Mouse (Mus musculus) embryonic facial prominence, embryonic 10.5 days (tissue): ENCODE results near the gene Lamtor2. TPM values are rescaled to one million over a fixed set of nuclear protein-coding genes. Genes with fewer than 3 reads are reported as not detected.

Experiments
- DNase-seq: peaks from one replicate; pipeline ENCODE4 v3.0.0-alpha.2; 2017; ENCODE audit warnings: low spot score
- H3K27ac ChIP-seq: fragments of 300-500 bp; sonication (generic); replicated peaks from 2 replicates; pipeline ENCODE4 v1.5.1; 2016; ENCODE audit warnings: mild to moderate bottlenecking
- H3K27me3 ChIP-seq: fragments of 300-500 bp; sonication (generic); replicated peaks from 2 replicates; pipeline ENCODE4 v1.6.1; 2016; ENCODE audit warnings: low read depth, mild to moderate bottlenecking; ENCODE audit not compliant: poor library complexity, severe bottlenecking
- H3K36me3 ChIP-seq: fragments of 300-500 bp; sonication (generic); replicated peaks from 2 replicates; pipeline ENCODE4 v1.6.1; 2016; ENCODE audit warnings: mild to moderate bottlenecking, moderate library complexity
- H3K4me1 ChIP-seq: fragments of 300-500 bp; sonication (generic); 2 replicates; pipeline ENCODE4 v1.6.1; 2016
- H3K4me3 ChIP-seq: fragments of 300-500 bp; sonication (generic); 2 replicates; pipeline ENCODE4 v1.5.1; 2016; ENCODE audit warnings: mild to moderate bottlenecking, moderate library complexity
- H3K9me3 ChIP-seq: fragments of 300-500 bp; sonication (generic); 2 replicates; pipeline ENCODE4 v1.6.1; 2016; ENCODE audit warnings: mild to moderate bottlenecking
- WGBS: fragments of 180-500 bp; shearing (Covaris S2); methylation state at CpG from one replicate; pipeline ENCODE4 v1.1.7; 2016; 5-methylcytosine and 5-hydroxymethylcytosine counted together
- polyA plus RNA-seq: library from polyadenylated mRNA; unstranded; fragments of >200 nt; fragmentation: Nextera tagmentation; extraction: Ambion mirVana; gene quantifications from 2 replicates; pipeline ENCODE4 v1.2.1, GENCODE M21; 2016

The Lamtor2 gene
- polyA plus RNA-seq, 1 experiment from 2014 or later, result 161 TPM

DNA sequence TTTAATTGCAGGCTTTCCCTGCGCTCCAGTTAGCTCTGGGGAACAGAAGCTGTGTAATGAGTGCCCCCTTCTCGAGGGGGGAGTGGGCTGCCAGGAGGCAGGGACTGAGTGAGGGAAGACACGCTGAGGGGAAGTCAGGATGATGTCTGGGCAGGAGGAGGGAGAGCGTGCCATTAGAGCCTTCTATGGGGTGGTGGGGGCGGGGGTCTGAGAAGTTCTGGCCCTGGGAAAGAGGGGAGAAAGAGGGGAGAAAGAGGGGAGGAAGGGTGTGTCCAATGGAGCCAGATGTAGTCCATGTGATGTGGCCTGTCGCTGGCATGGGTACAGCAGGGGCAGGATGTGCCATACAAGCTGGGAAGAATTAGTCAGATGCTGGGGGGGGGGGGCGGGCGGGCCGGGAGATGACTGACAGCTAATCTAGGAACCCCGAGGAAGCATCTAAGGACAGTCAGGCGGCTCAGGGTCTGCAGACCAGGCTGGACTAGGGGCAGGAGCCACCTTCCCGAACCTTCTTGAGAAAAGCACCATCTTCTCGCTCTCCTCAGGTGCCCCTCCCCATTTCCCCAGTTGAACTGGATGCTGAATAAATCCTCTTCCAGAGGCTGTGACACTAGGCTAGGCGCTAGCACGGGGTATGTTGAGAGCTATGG is 39.9 kb downstream of the Lamtor2 start:
- peak overlapping the region; percentile 93 for H3K27ac ChIP-seq

DNA sequence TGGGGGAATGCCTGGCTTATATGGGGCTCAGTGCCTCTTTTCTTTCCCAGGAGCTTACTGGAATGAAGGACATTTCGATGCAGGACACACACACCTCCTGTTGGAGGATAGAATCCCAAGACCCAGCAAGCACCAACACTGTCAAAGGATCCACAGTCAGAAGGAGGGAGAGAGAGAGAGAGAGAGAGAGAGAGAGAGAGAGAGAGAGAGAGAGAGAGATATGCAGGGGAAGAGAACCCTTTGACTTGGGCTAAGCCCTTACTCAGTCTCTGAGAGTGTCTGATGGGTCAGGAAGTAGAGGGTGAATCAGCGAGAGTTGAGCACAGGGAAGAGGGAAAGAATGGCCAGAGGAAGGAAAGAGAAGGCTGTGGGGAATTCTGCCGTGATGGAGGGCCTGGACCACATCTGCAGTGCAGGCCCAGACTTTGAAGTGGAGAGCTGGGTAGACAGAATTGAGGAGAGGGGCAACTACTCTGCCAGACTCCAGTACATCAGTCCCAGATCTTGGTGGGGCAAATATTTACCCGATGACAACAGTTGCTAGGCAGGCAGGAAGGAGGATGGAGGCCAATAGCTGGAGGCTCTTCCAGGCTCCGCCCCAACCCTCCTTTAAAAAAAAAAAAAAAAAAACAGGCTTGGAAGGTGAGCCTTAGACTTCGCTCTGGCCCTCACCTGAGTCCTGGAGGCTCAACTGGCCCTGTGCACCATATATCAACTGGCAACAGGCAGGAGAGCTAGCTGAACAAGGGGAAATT is 40.6 kb downstream of the Lamtor2 start:
- H3K4me3 ChIP-seq, result peak overlapping the region; percentile 20; the same call in 1 of the 2 replicates
- no peaks in the 10 kb centered on the region for H3K9me3 ChIP-seq
- DNase-seq, result peak; percentile 52
- peaks cover 53% of the 10 kb centered on the region for H3K4me1 ChIP-seq
- WGBS, result 37% methylated on average over 6 of the region's 6 CpGs
- H3K36me3 ChIP-seq, result no peaks in the 10 kb centered on the region
- H3K27ac ChIP-seq, result peak overlapping the region; percentile 93
- no peaks in the 10 kb centered on the region for H3K27me3 ChIP-seq

More for the DNA sequence above, 39.9 kb downstream of the Lamtor2 start:
- DNase-seq, result no peak
- 38% methylated on average over 13 of the region's 15 CpGs for WGBS
- no peaks in the 10 kb centered on the region for H3K27me3 ChIP-seq
- no peaks in the 10 kb centered on the region for H3K9me3 ChIP-seq
- H3K4me3 ChIP-seq, result peak overlapping the region; percentile 20; the same call in 1 of the 2 replicates
- peaks cover 52% of the 10 kb centered on the region for H3K4me1 ChIP-seq
- H3K36me3 ChIP-seq, result no peaks in the 10 kb centered on the region

GRCm38 (mm10) chr3:88511559-88511958 is 41.3 kb downstream of the Lamtor2 start:
- 57% methylated on average over 4 of the region's 4 CpGs for WGBS

DNA sequence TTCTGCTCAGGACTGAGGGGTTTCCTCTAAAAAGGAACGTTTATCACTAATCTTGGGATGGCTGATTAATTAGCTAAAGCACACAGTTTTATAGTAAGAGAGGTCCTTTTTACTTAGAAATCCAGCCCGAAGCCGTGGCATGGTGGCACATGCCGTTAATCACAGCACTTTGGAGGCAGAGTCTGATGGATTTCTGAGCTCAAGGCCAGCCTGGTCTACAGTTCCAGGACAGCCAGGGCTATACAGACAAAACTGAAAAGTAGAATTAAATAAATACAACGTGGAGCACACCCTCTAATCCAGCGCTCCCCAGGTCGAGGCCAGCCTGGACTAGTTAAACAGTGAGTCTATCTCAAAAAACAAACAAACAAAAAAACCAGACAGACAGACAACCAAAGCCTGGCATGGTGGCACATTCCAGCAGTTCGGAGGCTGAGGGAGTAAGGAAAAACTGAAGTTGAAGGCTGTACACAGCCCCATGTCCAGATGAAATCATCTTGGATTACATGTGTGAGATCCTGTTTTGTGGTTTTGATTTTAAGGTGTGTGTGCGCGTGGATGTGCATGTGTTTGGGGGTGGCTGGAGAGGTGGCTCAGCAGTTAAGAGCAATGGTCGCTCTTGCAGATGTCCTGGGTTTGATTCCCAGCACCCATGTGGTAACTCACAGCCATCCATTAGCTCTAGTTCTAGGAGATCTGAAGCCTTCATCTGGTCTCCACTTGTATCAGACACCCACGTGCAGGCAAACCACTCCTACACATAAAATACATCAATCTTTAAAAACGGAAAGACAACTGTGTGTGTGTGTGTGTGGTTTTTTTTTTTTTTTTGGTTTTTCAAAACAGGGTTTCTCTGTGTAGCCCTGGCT is 42.2 kb downstream of the Lamtor2 start:
- no peak for DNase-seq
- no peaks in the 10 kb centered on the region for H3K9me3 ChIP-seq
- peak overlapping the region; percentile 93 for H3K27ac ChIP-seq
- H3K36me3 ChIP-seq, result no peaks in the 10 kb centered on the region
- 55% methylated on average over 13 of the region's 13 CpGs for WGBS
- peak overlapping the region; percentile 56 for H3K4me3 ChIP-seq
- no peaks in the 10 kb centered on the region for H3K27me3 ChIP-seq
- peaks cover 69% of the 10 kb centered on the region for H3K4me1 ChIP-seq

More at GRCm38 (mm10) chr3:88511559-88511958, 41.3 kb downstream of the Lamtor2 start:
- peak overlapping the region; percentile 93 for H3K27ac ChIP-seq
- H3K9me3 ChIP-seq, result no peaks in the 10 kb centered on the region
- no peak overlapping the region for H3K4me3 ChIP-seq
- H3K4me1 ChIP-seq, result peaks cover 60% of the 10 kb centered on the region
- no peak for DNase-seq
- H3K36me3 ChIP-seq, result no peaks in the 10 kb centered on the region
- H3K27me3 ChIP-seq, result no peaks in the 10 kb centered on the region

DNA sequence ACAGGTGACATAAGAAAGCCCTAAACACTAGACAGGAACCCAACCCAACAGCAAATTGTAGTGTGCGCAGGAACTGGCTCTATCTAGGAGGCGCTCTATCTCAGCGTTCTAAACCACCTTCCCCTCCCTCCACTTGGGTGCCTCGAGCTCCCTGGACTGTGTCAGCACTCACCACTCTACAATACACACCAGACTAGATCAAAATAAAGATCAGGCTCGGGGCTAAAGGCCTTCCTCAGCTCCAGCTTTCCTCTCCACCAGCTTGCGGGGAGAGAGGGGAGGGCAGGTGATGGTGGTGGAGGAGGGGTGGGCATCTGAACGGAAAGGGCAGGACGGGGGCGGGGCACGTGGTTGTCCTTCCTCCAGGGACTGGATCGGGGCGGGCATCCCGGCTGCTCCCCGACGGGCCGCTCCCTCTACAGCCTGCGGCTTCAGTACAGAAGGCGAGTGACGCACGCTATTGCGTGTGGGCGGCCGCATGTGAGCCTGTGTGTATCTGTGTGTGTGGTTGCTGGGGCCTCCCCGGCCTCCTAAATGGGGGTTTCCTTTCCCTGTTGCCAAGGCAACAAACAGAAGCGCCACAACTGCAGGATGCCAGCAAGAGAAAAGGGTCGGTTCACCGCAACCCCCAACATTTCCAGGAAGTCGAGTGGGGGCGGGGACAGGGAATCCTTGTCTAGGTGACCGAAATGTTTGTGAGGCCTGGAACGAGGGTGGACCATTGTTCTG is 43.0 kb downstream of the Lamtor2 start, which contains the start of gene Lmna:
Gene Lmna (minus strand): TSS at position 265 of the 729 bp plus-strand sequence.
- Histone ChIP-seq H3K4me1 (peaks cover 77% of the 10 kb centered on the region), H3K36me3 (no peaks in the 10 kb centered on the region), H3K4me3 (peak within 1 kb of the TSS; percentile 56), H3K27ac (peak within 1 kb of the TSS; percentile 93), H3K27me3 (no peaks in the 10 kb centered on the region), H3K9me3 (no peaks in the 10 kb centered on the region)
- 2% methylated on average over 31 of the region's 31 CpGs for WGBS
- DNase-seq, result peak; percentile 97

- Histone ChIP-seq H3K4me1 (peaks cover 79% of the 10 kb centered on the region), H3K36me3 (no peaks in the 10 kb centered on the region), H3K27ac (peak overlapping the region; percentile 93), H3K9me3 (no peaks in the 10 kb centered on the region), H3K27me3 (peaks cover 2% of the 10 kb centered on the region; the same call in 1 of the 2 replicates), H3K4me3 (peak overlapping the region; percentile 56)
- DNase-seq, result peak; percentile 54
- 78% methylated on average over 3 of the region's 3 CpGs for WGBS
Measured at GRCm38 (mm10) chr3:88509250-88509649, 43.6 kb downstream of the Lamtor2 start.

DNA sequence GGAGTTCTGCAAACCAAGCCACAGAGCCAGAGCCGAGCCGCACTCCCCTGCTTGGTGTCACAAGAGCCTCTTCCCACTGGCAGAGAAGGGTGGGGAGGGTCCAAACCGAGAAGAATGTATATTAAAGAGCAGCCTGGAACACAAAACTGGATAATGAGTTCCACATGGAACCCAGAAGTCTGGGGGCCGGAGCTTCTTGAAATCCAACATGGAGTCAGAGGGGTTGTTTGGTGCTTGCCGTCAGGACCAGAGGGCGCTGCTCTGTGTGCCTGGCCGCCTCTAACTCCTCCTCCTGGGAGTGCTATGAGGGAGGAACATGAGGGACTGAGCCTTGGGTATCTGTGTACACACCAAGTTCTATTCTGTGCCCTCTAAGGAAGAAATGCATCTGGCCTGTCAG is 47.1 kb downstream of the Lamtor2 start:
- H3K27ac ChIP-seq, result peak overlapping the region; percentile 77
- H3K4me1 ChIP-seq, result peaks cover 81% of the 10 kb centered on the region
- DNase-seq, result peak; percentile 55
- peaks cover 37% of the 10 kb centered on the region for H3K27me3 ChIP-seq
- H3K36me3 ChIP-seq, result no peaks in the 10 kb centered on the region
- H3K9me3 ChIP-seq, result no peaks in the 10 kb centered on the region
- 34% methylated on average over 7 of the region's 7 CpGs for WGBS
- no peak overlapping the region; the same call in 1 of the 2 replicates for H3K4me3 ChIP-seq

GRCm38 (mm10) chr3:88505081-88505480 is 47.8 kb downstream of the Lamtor2 start:
- H3K9me3 ChIP-seq, result no peaks in the 10 kb centered on the region
- peaks cover 77% of the 10 kb centered on the region for H3K4me1 ChIP-seq
- H3K36me3 ChIP-seq, result no peaks in the 10 kb centered on the region
- 67% methylated on average over 6 of the region's 6 CpGs for WGBS
- H3K27me3 ChIP-seq, result peaks cover 43% of the 10 kb centered on the region
- no peak overlapping the region for H3K4me3 ChIP-seq
- peak overlapping the region; percentile 67; the same call in 1 of the 2 replicates for H3K27ac ChIP-seq
- no peak for DNase-seq

DNA sequence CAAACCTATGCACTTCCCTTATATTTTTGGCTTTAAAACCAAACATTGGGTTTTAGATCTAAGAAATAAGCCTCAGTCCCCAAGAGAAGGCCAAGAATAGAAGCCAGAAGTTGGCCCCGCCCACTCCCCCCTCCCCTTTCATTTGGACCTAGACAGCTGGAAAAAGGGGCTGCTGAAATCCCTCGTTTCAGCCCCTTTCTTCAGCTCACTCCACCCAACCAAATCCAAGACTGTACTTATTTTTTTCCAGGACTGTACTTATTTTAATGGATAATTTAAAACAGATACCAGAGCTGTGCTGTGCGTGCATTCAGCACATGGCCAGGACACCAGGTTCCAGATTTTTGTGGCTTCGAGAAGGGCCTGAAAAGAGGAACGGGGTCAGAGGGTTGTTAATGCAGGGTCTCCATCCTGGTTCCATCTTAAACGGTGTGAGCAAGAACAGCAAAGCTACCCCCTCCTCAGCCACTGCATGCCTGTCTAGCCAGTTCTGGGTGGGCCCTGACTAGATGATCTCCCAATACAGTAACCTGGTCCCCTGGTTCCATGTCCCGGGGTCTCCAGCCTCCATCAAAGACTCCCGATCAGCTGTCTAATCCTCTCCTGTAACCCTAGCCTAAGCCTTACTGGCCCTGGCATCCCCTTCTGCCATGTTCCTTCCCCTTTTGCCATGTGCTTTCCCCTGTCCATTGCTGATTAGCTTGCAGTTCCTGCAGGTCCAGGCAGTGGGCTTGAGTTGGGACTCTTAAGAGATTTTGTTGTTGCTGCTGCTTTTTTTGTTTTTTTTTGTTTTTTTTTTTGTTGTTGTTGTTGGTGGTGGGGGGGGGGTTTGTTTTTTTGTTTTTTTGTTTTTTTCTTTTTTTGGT is 48.8 kb downstream of the Lamtor2 start:
- Histone ChIP-seq H3K9me3 (no peaks in the 10 kb centered on the region), H3K4me3 (no peak overlapping the region; the same call in 1 of the 2 replicates), H3K27ac (peak overlapping the region; percentile 65; the same call in 1 of the 2 replicates), H3K36me3 (no peaks in the 10 kb centered on the region), H3K4me1 (peaks cover 68% of the 10 kb centered on the region), H3K27me3 (peaks cover 45% of the 10 kb centered on the region)
- WGBS, result 38% methylated on average over 8 of the region's 8 CpGs
- no peak for DNase-seq

GRCm38 (mm10) chr3:88503505-88503863 is 49.4 kb downstream of the Lamtor2 start:
- Histone ChIP-seq H3K4me1 (peaks cover 66% of the 10 kb centered on the region), H3K27ac (peak overlapping the region; percentile 75), H3K4me3 (peak overlapping the region; percentile 68), H3K9me3 (no peaks in the 10 kb centered on the region), H3K36me3 (no peaks in the 10 kb centered on the region), H3K27me3 (peaks cover 45% of the 10 kb centered on the region)
- DNase-seq, result no peak
- WGBS, result 25% methylated on average over 4 of the region's 4 CpGs
